Mouse (Mus musculus) embryonic stem cell, embryonic (primary cell): ENCODE data around the gene Max.

Source experiments
- CTCF ChIA-PET, 4 experiments: fragments of 300-600 bp in 2 of 4; fragments of 350-600 bp in 2 of 4; sonication (Branson Sonifier 250); formaldehyde crosslinking; loops; one replicate each; lab custom pipeline; 2022; ENCODE audit warnings: inconsistent platforms in 2 of 4; lab: Charles Lee
- POLR2A ChIA-PET, 4 experiments: fragments of 300-600 bp in 2 of 4; fragments of 350-600 bp in 2 of 4; sonication (Branson Sonifier 250); formaldehyde crosslinking; loops; one replicate each; lab custom pipeline; 2022; ENCODE audit warnings: antibody characterized with exemption in 4 of 4, inconsistent platforms in 1 of 4; lab: Charles Lee

Max gene

GRCm38 (mm10) chr12:76936211-76936610, 25.8 kb downstream of the Max start:
- ChIA-PET POLR2A (interaction anchor here in 2 of 4 experiments (0.6 to 15.3 kb wide), 11 partner anchors 9 to 253 kb away, joined by 3 to 184 read pairs (median 4); partner anchors contain the start of gene Max (in 2 of the 2)), CTCF (no interaction called here)

GRCm38 (mm10) chr12:76934438-76934837, 27.6 kb downstream of the Max start:
- ChIA-PET CTCF (interaction anchor here in 1 of 4 experiments (0.6 kb wide), 1 partner anchor 438 kb away, joined by 3 read pairs; no protein-coding TSS in a partner anchor), POLR2A (interaction anchor here in 3 of 4 experiments (0.6 to 15.3 kb wide), 4 partner anchors 22 to 573 kb away, joined by 3 to 184 read pairs (median 4); partner anchors contain the start of gene Max (in 1 of the 3))

- ChIA-PET CTCF (no interaction called here), POLR2A (interaction anchor here in 3 of 4 experiments (0.7 to 2.4 kb wide), 20 partner anchors 7 to 917 kb away, joined by 3 to 11 read pairs (median 6); partner anchors contain the start of gene Max (in 2 of the 3))
Measured at GRCm38 (mm10) chr12:76932688-76933060, 29.3 kb downstream of the Max start.

- ChIA-PET POLR2A (interaction anchor here in 3 of 4 experiments (0.5 to 2.4 kb wide), 25 partner anchors 8 to 1128 kb away, joined by 3 to 11 read pairs (median 5); partner anchors contain the start of gene Max (in 2 of the 3)), CTCF (interaction anchor here in 3 of 4 experiments (0.7 kb wide), 3 partner anchors 8 to 68 kb away, joined by 3 to 18 read pairs (median 4); no protein-coding TSS in a partner anchor)
Measured at GRCm38 (mm10) chr12:76931739-76932687, 30.0 kb downstream of the Max start.

- POLR2A ChIA-PET: interaction anchor here (0.7 to 3.7 kb wide), 13 partner anchors 9 to 62 kb away, joined by 3 to 21 read pairs (median 6); partner anchors contain the start of gene Max (in 1 of the 4)
- CTCF ChIA-PET: interaction anchor here in 1 of 4 experiments (1.1 kb wide), 1 partner anchor 93 kb away, joined by 3 read pairs; no protein-coding TSS in a partner anchor
Measured at GRCm38 (mm10) chr12:76930177-76930576, 31.8 kb downstream of the Max start.

- ChIA-PET CTCF (interaction anchor here in 2 of 4 experiments (0.6 to 1.6 kb wide), 2 partner anchors 73 to 342 kb away, joined by 4 to 10 read pairs; no protein-coding TSS in a partner anchor), POLR2A (interaction anchor here in 3 of 4 experiments (0.6 to 3.7 kb wide), 17 partner anchors 9 to 95 kb away, joined by 3 to 21 read pairs (median 4); partner anchors contain the start of gene Max (in 2 of the 3))
Measured at GRCm38 (mm10) chr12:76927539-76927938, 34.5 kb downstream of the Max start.

GRCm38 (mm10) chr12:76927012-76927411, 35.0 kb downstream of the Max start:
- POLR2A ChIA-PET: interaction anchor here in 2 of 4 experiments (0.6 to 3.7 kb wide), 12 partner anchors 9 to 110 kb away, joined by 3 to 21 read pairs (median 4); partner anchors contain the start of gene Max (in 1 of the 2)
- CTCF ChIA-PET: interaction anchor here in 1 of 4 experiments (0.6 kb wide), 2 partner anchors 43 to 343 kb away, joined by 3 to 10 read pairs; no protein-coding TSS in a partner anchor

GRCm38 (mm10) chr12:76926338-76926945, 35.6 kb downstream of the Max start:
- ChIA-PET CTCF (interaction anchor here in 1 of 4 experiments (0.6 kb wide), 1 partner anchor 43 kb away, joined by 3 read pairs; no protein-coding TSS in a partner anchor), POLR2A (interaction anchor here in 2 of 4 experiments (0.7 to 3.7 kb wide), 7 partner anchors 8 to 109 kb away, joined by 3 to 21 read pairs (median 5); no protein-coding TSS in a partner anchor)

GRCm38 (mm10) chr12:76924904-76925604, 36.9 kb downstream of the Max start:
- CTCF ChIA-PET: interaction anchor here in 2 of 4 experiments (0.6 to 0.9 kb wide), 3 partner anchors 24 to 76 kb away, joined by 3 read pairs; no protein-coding TSS in a partner anchor

GRCm38 (mm10) chr12:76923118-76923517, 38.9 kb downstream of the Max start:
- POLR2A ChIA-PET: interaction anchor here in 2 of 4 experiments (0.6 to 1.3 kb wide), 4 partner anchors 10 to 105 kb away, joined by 3 to 4 read pairs (median 3); no protein-coding TSS in a partner anchor
- CTCF ChIA-PET: interaction anchor here in 1 of 4 experiments (0.6 kb wide), 1 partner anchor 86 kb away, joined by 4 read pairs; no protein-coding TSS in a partner anchor

More at GRCm38 (mm10) chr12:76924904-76925604, 36.9 kb downstream of the Max start:
- POLR2A ChIA-PET: interaction anchor here in 2 of 4 experiments (0.6 to 1.7 kb wide), 7 partner anchors 8 to 41 kb away, joined by 3 to 4 read pairs (median 3); no protein-coding TSS in a partner anchor

- CTCF ChIA-PET: interaction anchor here in 3 of 4 experiments (0.6 to 1.5 kb wide), 6 partner anchors 20 to 79 kb away, joined by 3 to 9 read pairs (median 4); no protein-coding TSS in a partner anchor
- POLR2A ChIA-PET: interaction anchor here in 3 of 4 experiments (0.5 to 2.6 kb wide), 44 partner anchors 8 to 1837 kb away, joined by 3 to 18 read pairs (median 4); partner anchors contain the start of gene Max (in 1 of the 3)
Measured at GRCm38 (mm10) chr12:76920990-76921389, 41.0 kb downstream of the Max start.

GRCm38 (mm10) chr12:76920398-76920797, 41.6 kb downstream of the Max start:
- ChIA-PET POLR2A (interaction anchor here in 3 of 4 experiments (0.5 to 2.6 kb wide), 47 partner anchors 8 to 1837 kb away, joined by 3 to 18 read pairs (median 4); partner anchors contain the start of gene Max (in 1 of the 3)), CTCF (interaction anchor here in 3 of 4 experiments (0.6 to 1.5 kb wide), 5 partner anchors 19 to 80 kb away, joined by 3 to 9 read pairs (median 4); no protein-coding TSS in a partner anchor)

- ChIA-PET CTCF (no interaction called here), POLR2A (interaction anchor here in 3 of 4 experiments (0.6 to 3.8 kb wide), 24 partner anchors 9 to 124 kb away, joined by 3 to 28 read pairs (median 6); partner anchors contain the start of genes Gpx2 (in 1 of the 3) and Max (in 1 of the 3))
Measured at GRCm38 (mm10) chr12:76918855-76919254, 43.1 kb downstream of the Max start.

- CTCF ChIA-PET: no interaction called here
- POLR2A ChIA-PET: interaction anchor here (0.8 to 3.8 kb wide), 30 partner anchors 8 to 81 kb away, joined by 3 to 28 read pairs (median 6); partner anchors contain the start of gene Max (in 1 of the 4)
Measured at GRCm38 (mm10) chr12:76918113-76918512, 43.9 kb downstream of the Max start.

GRCm38 (mm10) chr12:76916163-76916562, 45.8 kb downstream of the Max start:
- POLR2A ChIA-PET: interaction anchor here in 3 of 4 experiments (0.7 to 3.8 kb wide), 18 partner anchors 9 to 88 kb away, joined by 3 to 28 read pairs (median 5); no protein-coding TSS in a partner anchor
- CTCF ChIA-PET: interaction anchor here in 2 of 4 experiments (0.6 to 1.7 kb wide), 3 partner anchors 27 to 148 kb away, joined by 3 to 6 read pairs (median 5); no protein-coding TSS in a partner anchor

- ChIA-PET POLR2A (interaction anchor here in 3 of 4 experiments (0.6 to 6.5 kb wide), 26 partner anchors 9 to 508 kb away, joined by 3 to 59 read pairs (median 4); partner anchors contain the start of genes Hspa2 (in 1 of the 3) and Max (in 1 of the 3)), CTCF (interaction anchor here in 2 of 4 experiments (0.7 to 1.4 kb wide), 4 partner anchors 11 to 75 kb away, joined by 3 to 4 read pairs (median 3); no protein-coding TSS in a partner anchor)
Measured at GRCm38 (mm10) chr12:76912193-76912592, 49.8 kb downstream of the Max start.
